Mouse (Mus musculus) cerebellum, adult 9-11 months (tissue): ENCODE measurements around the gene Lcn8.

Source experiments
- DNase-seq: peaks from one replicate; pipeline ENCODE4 v3.0.0; 2022

Lcn8 gene

DNA sequence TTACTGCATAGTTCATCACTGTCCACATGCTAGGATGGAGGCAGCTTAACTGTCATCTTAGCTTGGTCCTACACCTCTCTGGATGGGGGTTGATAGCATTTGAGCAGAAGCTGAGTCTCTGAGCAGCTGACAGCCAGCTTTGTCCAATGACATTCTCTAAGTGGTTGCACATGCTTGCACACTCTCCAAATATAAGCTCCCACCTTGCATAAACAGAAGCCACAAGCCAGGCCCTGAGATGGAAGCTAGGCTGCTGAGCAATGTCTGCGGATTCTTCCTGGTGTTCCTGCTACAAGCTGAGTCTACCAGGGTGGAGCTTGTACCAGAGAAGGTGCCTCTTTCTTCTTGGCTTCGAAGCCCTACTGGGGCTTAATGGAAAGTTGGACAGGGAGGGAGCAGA is at the start of gene Lcn8:
Gene Lcn8, plus strand, starts transcription at position 219 of the 400 bp plus-strand sequence.
- DNase-seq = no peak

DNA sequence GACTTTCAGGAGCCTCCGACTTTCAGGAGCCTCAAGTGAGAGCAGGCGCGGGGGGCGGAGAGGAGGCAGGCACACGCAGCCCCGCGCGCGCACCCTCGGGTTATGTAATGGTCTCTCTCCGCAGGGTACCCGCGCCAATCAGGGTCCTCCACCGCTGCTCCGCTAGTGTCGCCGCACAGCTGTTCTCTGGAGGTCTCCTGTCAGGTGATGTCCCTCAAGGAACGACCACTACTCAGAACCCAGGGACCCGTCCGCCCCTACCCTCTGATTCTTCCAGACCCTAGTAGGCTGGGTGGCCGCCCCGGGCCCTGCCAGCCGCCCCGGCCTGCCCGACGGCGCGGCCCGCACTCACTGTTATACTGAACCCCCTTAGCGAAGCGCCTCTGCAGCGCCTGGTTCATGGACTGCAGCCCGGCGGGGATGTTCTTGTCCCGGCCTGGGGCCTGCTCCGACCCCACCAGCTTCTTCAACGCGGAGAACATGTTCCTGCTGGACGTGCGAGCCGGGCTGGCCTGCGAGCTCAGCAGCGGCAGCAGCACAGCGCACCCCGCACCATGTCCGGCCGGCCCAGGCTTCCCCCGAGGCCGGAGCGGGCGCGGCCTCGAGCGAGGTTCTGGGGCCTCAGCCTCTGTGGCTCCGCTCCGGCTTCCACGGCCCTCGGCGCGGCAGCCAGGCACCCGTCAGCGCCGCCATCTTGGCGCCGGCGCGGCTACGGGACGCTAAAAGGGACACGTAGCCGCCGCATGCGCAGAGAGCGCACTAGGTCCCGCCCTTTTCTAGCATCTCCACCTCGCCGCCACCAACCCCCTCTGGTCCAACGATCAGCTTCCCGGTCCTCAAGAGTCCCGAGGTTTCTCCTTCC is 44.9 kb upstream of the Lcn8 start, which contains the start of gene Rabl6:
Gene Rabl6, minus strand, starts transcription at position 761 of the 862 bp plus-strand sequence.
- peak; percentile 90 for DNase-seq

DNA sequence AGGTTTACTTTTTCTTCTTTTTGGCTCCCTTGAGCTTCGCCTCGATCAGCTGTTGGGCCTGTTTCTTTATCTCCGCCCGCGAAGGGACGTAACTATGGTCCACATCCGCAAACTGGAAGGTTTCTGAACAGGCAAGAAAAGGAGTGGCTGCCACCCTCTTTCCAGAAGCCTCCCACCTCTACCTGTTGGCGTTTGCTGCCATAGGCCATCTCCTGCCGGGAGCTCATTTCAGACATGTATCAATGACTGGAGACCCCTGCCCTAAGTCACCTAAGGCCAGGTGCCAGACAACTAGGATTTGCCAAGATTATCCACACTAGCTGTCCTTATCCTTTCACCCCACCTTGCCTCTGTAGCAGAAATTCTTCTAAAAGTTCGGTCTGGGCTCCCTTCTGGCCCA is 44.2 kb upstream of the Lcn8 start:
- DNase-seq = peak; percentile 69

DNA sequence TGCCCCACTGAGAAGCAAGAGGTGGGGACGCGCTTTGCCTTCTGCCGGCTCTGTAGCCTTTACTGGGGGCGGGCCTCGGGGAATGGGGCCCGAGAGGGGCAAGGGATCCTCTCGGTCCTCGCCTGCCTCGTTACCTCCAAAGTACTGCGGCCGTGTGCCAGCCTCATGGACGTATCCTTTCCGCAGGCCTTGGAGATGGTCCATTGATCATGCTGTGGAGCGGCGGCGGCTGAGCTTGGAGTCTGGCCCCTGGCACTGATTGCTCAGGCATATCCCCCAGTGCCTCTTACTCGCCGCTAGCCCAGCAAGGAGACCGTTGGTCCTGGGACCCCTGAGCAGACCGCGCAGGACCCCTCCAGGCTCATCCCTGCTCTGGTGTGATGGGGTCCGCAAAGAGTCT is 36.5 kb upstream of the Lcn8 start:
- peak; percentile 22 for DNase-seq

DNA sequence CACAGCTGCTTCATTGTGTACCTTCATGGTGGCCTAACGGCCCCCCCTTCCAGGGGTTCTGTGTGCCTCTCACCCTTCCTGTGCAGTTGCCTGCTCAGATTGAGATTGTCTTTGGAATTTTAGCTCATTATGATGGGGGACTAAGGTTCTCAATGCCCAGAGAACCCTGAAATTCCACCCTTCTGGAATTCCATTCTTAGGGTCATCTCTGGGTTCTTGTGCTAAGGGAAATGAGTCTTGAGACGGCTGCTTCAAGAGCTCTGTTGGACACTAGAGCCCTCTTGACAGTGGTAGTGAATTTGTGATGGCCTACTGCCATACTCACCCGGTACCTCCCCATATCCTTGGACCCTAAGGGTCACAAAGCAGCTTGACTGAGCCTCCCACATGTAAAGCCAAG is 35.3 kb upstream of the Lcn8 start, which contains the start of gene Ccdc183:
Gene Ccdc183, minus strand, starts transcription at position 101 of the 400 bp plus-strand sequence.
- no peak for DNase-seq

DNA sequence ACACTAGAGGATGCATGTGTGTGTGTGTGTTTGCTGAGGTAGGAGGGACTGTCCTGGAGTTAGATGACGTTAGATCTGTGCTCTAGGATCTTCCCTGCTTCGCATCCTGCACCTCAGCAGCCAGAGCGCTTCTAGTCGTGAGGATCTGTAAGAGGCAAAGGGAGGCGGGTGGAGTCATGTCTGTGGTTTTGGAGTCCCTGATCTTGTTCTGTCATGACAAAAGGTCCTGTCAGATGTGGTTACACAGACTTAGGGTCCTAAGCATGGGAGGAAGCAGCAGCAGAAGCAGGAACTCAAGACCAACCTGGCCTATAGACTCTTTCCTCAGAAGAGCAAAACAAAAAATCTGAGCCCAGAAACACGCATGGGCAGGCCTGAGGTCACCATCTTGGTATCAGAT is 32.5 kb upstream of the Lcn8 start:
- peak; percentile 11 for DNase-seq

DNA sequence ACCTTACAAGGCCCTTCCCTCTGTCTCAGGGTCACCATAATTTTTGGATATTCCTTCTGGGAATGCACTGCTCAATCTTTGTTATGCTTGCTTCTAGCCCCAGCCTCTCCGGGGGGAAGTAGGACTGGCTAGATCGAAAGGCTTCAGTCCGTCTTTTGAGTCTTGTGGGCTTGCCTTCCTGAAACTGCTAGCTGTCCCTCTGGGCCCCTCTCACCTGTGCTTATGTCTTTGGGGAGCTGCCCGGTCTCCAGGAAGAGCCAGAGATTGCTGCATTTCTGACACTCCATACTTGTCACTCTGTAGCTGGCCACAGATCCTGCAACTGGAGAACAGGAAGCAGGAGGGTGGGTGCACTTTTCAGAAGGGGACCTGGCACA is 32.1 kb upstream of the Lcn8 start:
- DNase-seq = no peak

DNA sequence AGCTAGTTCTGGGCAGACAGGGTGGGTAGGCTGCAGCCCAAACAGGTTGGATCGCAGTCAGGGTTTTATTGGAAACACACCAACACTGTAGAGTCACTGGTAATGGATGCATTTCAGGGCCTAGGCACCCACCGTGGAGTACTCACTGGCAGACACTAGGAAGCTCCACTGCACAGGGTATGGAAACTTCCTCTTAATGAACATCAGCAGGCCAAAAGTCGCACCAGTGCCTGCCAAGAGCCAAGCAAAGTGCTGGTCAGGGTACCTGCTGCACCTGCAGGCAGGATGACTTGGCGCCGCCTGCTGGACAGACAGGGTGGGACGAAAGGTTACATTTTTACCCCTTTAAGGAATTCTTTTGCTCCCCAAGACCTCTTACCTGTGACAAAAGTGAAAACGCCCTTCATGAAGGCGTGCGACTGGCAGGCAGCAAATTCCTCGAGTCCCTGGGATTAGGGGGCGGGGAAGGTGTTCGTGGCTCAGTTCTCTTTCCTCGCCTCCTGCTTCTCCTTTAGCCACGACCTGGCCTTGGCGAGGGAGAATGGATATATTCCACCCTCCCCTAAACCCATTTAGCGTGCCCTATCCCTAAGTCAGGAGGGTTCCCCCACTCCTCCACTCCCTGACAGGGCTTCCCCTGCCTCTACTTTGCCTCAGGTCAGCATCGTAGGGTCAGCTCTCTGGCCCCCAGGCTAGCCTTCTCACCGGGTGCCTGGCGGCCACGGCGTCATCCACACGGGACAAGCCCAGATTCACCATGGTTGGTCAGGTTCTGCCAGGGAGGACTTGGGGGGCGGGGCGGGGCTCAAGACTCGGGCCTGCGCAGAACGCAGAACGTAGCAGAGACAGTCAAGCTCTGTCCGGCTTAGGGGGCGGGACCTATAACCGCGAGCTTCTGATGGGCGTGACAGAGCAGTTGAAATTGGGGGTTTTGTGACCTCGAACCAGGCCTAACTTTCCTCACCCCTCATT is 31.4 kb upstream of the Lcn8 start, which contains the start of gene Tmem141:
Gene Tmem141, minus strand, starts transcription at position 777 of the 972 bp plus-strand sequence.
- peak; percentile 95 for DNase-seq

DNA sequence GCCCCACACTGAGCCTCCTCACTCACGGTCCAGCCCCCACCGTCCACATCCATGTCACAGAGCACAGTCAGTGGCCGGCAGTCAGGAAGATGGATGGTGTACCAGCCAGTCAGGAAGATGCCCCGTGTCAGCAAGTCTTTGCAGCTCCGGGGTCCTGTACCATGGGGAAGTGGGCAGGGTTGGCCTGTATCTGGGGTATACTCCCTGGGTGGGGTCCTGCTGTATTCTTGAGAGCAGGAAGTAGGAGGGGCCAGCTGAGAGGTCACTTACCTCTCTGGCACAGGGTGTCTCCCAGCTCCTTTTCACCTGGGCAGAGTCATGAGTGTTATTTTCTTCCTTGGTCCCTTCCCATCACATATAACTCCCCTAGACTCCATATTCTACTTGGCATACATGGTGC is 26.9 kb upstream of the Lcn8 start:
- no peak for DNase-seq

DNA sequence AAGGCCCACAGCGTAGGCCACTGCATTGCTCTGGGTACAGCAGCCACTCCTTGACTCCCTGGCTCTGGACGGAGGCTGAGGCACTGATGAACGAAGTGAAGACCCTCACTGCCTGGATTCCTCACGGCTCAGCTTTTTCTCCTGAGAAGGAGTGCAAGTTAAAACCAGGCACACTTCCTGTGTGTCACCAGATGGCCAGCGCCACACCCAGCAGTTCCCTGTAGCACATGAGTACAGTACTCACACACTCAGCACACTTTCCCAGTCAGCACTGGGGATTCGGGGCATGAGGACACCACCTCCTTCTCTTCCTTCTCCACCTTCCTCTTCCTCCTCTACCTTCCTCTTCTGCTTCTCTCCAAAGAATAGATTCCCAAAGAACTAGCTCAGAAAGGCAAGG is 25.1 kb upstream of the Lcn8 start, which contains the start of gene Fcna:
Gene Fcna, minus strand, starts transcription at position 220 of the 400 bp plus-strand sequence.
- DNase-seq = no peak

DNA sequence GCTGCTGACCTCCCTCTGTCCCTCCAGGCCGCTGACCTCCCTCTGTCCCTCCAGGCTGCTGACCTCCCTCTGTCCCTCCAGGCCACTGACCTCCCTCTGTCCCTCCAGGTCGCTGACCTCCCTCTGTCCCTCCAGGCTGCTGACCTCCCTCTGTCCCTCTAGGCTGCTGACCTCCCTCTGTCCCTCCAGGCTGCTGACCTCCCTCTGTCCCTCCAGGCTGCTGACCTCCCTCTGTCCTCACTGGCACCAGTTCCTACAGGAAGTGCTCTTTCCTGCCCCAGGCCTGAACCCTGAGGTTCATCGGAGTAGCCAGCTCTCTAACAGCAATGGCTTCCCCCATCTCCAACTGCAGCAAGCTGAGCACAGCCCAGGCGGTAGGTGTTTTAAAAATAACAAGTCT is 24.2 kb upstream of the Lcn8 start:
- no peak for DNase-seq

DNA sequence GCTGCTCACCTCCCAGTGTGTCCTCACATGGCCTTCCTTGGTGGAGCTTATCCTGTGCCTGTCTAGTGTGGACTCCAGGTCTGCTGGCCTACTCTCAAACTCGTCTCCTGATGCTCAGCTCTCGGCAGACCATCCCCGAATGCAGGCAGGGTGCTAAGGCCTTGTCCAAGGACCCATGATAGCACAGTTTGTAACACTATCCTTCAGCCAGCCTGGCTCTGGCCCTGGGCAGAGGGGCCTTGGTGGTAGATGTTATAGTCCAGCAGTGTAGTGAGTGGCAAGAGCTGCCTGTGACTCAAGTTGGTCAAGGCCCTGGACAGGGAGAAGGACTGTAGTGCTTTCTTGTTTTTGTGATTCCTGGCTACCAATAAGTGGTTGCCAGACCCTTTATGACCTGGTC is 19.3 kb upstream of the Lcn8 start:
- no peak for DNase-seq

DNA sequence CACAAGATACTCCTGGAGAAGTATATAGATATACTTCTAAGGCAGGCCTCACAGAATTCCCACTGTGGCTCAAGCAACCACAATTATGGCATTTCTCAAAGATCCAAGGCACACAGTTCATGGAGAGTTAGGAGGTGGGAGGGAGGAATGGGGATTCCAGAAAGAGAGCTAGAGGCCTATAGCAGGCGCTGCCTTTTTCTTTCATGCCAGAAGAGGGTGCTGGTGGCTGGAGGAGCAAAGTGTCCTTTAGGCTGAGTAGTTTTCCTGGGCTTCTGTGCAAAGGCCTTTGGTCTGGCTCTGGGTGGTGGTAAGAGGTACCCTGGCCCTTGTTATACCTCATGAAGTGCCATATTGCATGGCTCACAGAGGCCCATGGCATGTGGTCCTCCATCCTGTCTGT is 18.9 kb upstream of the Lcn8 start:
- DNase-seq = no peak

DNA sequence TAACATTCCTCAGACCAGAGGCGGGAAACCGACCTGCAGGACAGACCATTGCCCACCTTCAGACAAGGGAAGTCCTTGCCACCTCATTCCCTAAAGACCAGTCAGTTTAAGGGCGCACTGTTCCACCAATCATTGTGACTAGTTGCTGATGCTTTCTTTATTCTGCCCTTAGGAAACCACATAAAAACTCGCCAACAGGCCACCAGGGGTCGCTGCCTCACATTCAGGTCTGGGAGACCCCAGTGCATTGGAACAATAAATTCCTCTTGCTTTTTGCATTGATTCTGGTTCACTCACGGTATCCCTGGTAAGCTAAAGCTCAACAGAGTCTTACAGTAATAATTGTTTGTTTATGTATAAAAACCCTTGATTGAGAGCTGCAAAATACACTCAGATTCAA is 13.0 kb upstream of the Lcn8 start:
- DNase-seq = no peak

DNA sequence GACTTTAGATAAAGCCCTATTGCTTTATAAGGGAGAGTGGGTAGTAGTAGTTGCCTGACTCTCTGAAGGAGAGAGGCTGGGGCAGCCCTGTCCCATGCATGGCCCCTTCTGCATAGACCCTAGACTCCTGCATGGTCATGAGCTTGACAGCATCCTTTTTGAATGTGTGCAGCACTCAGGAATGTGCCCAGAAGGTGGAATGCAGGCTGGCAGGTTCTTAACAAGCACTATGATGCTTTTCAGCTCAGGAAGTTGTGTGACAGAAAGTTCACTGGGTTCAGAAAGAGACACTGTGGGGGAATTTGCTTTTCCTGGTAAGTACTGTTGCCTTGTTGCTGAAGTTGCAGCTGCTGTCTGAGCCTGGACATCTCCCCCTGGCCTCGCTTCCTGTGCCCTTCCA is 1.6 kb downstream of the Lcn8 start:
- DNase-seq = no peak

DNA sequence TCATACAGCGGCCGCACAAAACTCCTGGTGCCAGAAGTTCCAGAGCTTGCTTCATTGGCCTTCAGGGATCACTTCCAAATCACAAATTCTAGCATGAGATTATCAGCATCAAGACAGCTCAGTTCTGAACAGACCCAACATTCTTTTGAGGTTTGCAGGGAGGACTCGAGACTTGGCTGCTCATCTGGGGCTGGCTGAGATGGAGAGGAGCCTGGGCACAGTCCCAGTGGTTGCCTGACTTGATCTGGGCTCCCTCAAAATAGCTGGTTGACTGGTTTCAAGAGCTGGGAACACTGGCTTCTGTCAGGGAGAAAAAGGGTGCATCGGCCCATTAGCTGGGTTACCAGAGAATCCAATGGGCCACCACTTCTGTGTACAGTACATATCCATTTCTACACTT is 3.8 kb downstream of the Lcn8 start:
- peak; percentile 14 for DNase-seq

DNA sequence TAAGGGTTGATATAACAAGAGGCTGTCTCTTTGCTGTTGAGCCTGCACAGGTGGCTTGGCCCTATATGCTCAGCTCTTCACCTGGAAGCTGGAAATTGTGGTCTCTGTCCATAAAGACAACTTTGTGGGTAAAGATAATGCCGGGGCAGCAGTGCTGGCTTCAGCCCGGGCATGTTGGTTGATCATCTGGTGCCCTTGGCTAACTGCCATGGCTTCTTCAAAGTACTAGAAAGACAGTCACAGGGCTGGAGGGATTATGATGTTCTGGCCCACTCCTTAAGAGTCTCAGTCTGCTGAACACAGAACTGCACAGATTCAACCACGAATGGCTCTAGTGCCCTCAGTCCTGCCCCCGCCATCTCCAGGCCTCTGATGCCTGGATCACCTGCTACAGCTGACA is 4.3 kb downstream of the Lcn8 start:
- peak; percentile 32 for DNase-seq

DNA sequence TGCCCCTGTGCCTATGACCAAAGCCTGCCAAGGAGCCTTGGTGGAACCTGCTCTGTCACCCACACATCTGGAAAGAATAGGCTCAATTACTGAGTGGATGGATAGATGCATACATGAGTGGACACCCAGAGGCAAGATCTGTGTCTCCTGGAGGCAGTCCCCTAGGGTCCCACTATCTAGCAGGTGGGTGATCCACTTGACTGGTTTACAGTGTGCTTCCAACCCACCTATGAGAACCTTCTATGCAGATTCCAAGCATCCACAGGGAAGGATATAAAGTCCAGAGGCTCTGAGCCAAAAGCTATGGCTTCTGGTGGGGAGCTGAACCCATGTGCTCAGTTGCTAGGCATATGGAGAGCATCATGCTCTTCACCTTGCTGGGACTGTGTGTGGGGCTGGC is 4.7 kb downstream of the Lcn8 start, which contains the start of gene Lcn5:
Gene Lcn5, plus strand, starts transcription at position 301 of the 400 bp plus-strand sequence.
- no peak for DNase-seq

DNA sequence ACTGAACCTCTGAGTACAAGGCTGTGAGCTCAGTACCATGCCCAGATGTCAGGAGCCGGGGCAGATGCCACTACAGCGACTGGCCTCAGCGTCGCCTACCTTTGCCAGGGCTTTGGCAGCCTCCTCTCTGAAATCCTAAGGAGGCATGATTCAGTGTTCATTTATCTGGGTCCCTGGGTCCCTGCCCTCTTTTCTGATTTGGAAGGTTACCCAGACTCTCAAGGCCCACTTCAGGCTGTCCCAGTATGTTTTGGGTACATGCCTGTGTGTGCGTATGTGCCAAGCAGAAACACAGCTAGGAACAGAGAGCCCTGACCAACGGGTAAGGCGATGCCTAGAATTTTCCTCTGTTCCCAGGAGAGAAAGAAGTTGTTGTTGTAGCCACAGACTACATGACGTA is 7.4 kb downstream of the Lcn8 start:
- DNase-seq = no peak

DNA sequence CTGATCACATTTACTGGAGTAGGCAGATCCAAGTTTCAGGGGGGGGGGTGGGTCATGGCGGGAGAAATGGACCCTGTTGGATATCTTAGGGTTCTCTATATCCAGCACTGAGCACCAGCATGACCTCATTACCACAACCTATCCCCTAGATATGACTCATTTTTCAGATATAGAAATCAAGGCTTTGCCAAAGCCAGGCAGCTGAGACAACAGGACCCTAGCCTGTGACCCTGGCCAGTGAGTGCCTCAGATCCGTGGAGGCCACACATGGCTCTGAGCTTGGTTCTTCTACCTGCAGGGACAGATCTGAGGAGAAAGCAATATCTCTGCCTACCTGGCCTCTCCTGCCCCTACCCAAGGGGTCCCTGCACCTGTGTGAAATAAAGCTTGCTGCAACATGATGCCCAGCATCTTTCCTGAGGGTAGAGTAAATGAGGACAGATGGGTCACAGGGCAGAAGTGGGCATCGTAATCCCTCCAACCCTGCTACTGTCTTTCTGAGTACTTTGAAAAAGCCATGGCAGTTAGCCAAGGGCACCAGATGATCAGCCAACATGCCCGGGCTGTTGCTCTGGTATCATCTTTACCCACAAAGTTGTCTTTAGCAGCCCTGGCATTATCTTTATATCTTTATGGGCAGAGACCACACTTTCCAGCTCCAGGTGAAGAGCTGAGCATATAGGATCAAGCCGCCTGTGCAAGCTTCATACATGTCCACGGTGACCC is 8.5 kb downstream of the Lcn8 start:
- DNase-seq = no peak

DNA sequence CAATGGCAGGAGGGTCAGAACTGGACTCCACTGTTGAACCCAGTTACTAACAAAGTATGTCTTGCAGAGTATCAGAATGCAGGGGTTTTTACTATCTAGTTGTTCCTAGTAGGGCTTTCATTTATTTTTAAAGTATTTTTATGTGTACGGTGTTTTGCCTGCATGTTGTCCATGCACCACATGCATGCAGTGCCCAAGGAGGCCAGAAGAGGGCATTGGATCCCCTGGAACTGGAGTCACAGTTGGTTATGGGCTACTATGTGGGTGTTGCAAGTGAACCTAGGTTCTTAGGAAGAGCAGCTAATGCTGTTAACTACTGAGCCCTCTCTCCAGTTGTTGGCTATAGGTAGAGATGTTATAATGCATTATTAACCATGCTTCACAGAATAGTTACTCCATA is 10.6 kb downstream of the Lcn8 start:
- no peak for DNase-seq

DNA sequence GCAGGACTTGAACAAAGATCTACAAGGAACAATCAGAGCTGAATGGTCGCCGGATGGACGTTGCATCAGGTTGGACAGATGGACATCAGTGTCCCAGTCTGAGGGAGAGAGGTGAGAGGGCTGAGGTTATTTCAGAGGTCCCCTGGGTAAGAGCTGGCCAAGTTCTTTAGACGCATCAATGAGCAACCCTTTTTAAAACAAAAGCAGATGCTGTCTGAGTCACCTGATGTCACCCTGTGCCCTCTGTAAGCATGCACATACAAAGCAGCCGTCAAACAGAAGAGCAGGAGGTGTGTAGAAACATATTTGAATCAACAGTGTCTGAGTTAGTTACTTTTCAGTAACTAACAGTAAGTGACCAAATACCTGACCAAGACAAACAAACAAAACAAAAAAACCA is 11.2 kb downstream of the Lcn8 start:
- DNase-seq = no peak

DNA sequence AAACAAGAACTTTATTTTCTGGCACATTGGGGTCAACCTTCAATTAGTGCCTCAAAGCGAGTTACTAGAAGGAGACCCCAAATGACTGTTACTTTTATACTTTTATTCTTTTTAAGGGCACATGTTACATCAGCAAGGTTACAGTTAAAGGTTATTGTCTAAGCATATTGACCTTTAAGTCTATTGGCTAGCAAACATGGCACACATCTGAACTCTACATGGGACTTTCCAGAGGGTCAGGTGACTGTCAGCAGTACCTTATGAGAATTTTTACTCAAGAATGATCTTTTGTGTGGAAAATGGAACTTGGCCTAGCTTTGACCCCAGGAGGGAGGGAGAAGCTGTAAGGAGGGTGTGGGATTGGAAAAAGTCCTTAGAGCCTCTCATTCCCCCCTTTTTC is 13.6 kb downstream of the Lcn8 start:
- no peak for DNase-seq
